Mouse (Mus musculus) myocyte (in vitro differentiated cells): ENCODE measurements around the gene Man2a1. TPM values are rescaled to one million over a fixed set of nuclear protein-coding genes. Genes with fewer than 3 reads are reported as not detected.

Experiments used
- H3K27me3 ChIP-seq: one replicate; pipeline ENCODE4 v1.6.1; 2011; ENCODE audit not compliant: control insufficient read depth, insufficient read depth, insufficient read length
- H3K36me3 ChIP-seq: one replicate; pipeline ENCODE4 v1.6.1; 2011; ENCODE audit not compliant: control insufficient read depth, insufficient read depth
- H3K4me2 ChIP-seq: one replicate; pipeline ENCODE4 v1.6.1; 2011; ENCODE audit warnings: low read depth, control low read depth
- H3K4me3 ChIP-seq: one replicate; pipeline ENCODE4 v1.5.1; 2011; ENCODE audit warnings: mild to moderate bottlenecking, control low read depth, moderate library complexity
- H3K79me2 ChIP-seq: one replicate; pipeline ENCODE4 v1.6.1; 2011; ENCODE audit not compliant: control insufficient read depth, insufficient read depth
- H3ac ChIP-seq: one replicate; pipeline ENCODE4 v1.6.1; 2011; ENCODE audit not compliant: control insufficient read depth, insufficient read length
- CEBPB ChIP-seq: IDR thresholded peaks from 2 replicates; pipeline ENCODE4 v1.6.1; 2011; ENCODE audit warnings: mild to moderate bottlenecking, moderate library complexity; ENCODE audit not compliant: poor library complexity, insufficient read depth, severe bottlenecking
- E2F4 ChIP-seq: IDR thresholded peaks from one replicate; pipeline ENCODE4 v1.6.1; 2011; ENCODE audit warnings: mild to moderate bottlenecking, control low read depth, moderate library complexity; ENCODE audit not compliant: insufficient read depth
- MAX ChIP-seq: IDR thresholded peaks from one replicate; pipeline ENCODE4 v1.6.1; 2011; ENCODE audit warnings: low read depth, mild to moderate bottlenecking, control low read depth
- MYOD1 ChIP-seq, 3 experiments: IDR thresholded peaks; one replicate each; pipeline ENCODE4 v1.6.1; 2011; ENCODE audit warnings: control low read depth in 2 of 3, low read depth in 2 of 3, mild to moderate bottlenecking in 2 of 3, moderate library complexity in 1 of 3; ENCODE audit not compliant: insufficient read length in 2 of 3, control insufficient read depth in 1 of 3
- MYOG ChIP-seq, 3 experiments: IDR thresholded peaks; one replicate each; pipeline ENCODE4 v1.6.1; 2011; ENCODE audit warnings: control low read depth in 2 of 3, low read depth in 2 of 3, mild to moderate bottlenecking in 2 of 3; ENCODE audit not compliant: insufficient read length in 2 of 3, control insufficient read depth in 1 of 3, insufficient read depth in 1 of 3
- POLR2A ChIP-seq: IDR thresholded peaks from one replicate; pipeline ENCODE4 v1.6.1; 2011; ENCODE audit warnings: low read depth, mild to moderate bottlenecking, control low read depth, moderate library complexity; ENCODE audit not compliant: insufficient read length
- POLR2AphosphoS2 ChIP-seq: IDR thresholded peaks from one replicate; pipeline ENCODE4 v1.6.1; 2011; ENCODE audit warnings: low read depth, control low read depth; ENCODE audit not compliant: insufficient read length
- REST ChIP-seq: IDR thresholded peaks from one replicate; pipeline ENCODE4 v1.6.1; 2011; ENCODE audit warnings: mild to moderate bottlenecking, control low read depth, moderate library complexity; ENCODE audit not compliant: insufficient read depth, insufficient read length
- SRF ChIP-seq: IDR thresholded peaks from one replicate; pipeline ENCODE4 v1.6.1; 2011; ENCODE audit warnings: low read depth; ENCODE audit not compliant: control insufficient read depth, insufficient read length
- TCF12 ChIP-seq: IDR thresholded peaks from one replicate; pipeline ENCODE4 v1.6.1; 2011; ENCODE audit warnings: mild to moderate bottlenecking, control low read depth; ENCODE audit not compliant: poor library complexity, insufficient read depth, severe bottlenecking
- TCF3 ChIP-seq: IDR thresholded peaks from one replicate; pipeline ENCODE4 v1.6.1; 2011; ENCODE audit warnings: low read depth, control low read depth; ENCODE audit not compliant: insufficient read length
- USF1 ChIP-seq: IDR thresholded peaks from one replicate; pipeline ENCODE4 v1.6.1; 2011; ENCODE audit warnings: low read depth, mild to moderate bottlenecking, control low read depth, moderate library complexity
- polyA plus RNA-seq: library from polyadenylated mRNA; unstranded; fragments of >200 nt; fragmentation: generic; extraction: Trizol; gene quantifications from one replicate; pipeline ENCODE4 v1.2.1, GENCODE M21; 2012; ENCODE audit warnings: missing spikeins

Man2a1 gene
- polyA plus RNA-seq, 1 experiment: 8.6 TPM

DNA sequence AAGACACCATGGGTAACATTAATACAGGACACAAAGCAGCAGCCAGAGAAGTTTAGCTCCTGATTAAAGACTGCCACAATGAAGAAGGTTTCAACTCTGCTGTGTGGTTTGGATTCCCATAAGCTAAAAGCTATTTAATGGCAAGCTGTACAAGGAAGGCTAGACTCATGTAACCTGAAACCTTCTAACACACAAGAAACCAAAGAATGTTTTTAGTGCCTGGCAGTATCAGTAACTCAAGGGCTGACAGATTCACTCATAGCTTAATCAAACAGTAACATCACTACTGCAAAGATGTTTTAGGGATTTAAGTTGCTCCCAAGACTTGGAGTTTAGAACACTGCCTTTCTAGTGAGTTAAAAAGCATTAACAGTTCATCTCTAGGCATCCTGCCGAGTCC, 137.4 kb downstream of the Man2a1 start:
- Histone ChIP-seq H3K4me3 (no peak overlapping the region), H3K36me3 (peaks cover 48% of the 10 kb centered on the region), H3K79me2 (no peaks in the 10 kb centered on the region), H3ac (no peak overlapping the region), H3K27me3 (no peaks in the 10 kb centered on the region), H3K4me2 (no peak overlapping the region)
- TF ChIP-seq TCF3 (no peak), CEBPB (no peak), USF1 (no peak), E2F4 (no peak), POLR2A (no peak), SRF (no peak), MYOG (IDR thresholded peaks at IDR 0.05; ENCODE audit: control insufficient read depth in 1 of 3, insufficient read depth in 1 of 3, insufficient read length in 2 of 3, low read depth in 2 of 3) (no peak), REST (no peak), MYOD1 (IDR thresholded peaks at IDR 0.05; ENCODE audit: control insufficient read depth in 1 of 3, insufficient read length in 2 of 3, low read depth in 2 of 3) (no peak), POLR2AphosphoS2 (no peak), MAX (no peak), TCF12 (no peak)

DNA sequence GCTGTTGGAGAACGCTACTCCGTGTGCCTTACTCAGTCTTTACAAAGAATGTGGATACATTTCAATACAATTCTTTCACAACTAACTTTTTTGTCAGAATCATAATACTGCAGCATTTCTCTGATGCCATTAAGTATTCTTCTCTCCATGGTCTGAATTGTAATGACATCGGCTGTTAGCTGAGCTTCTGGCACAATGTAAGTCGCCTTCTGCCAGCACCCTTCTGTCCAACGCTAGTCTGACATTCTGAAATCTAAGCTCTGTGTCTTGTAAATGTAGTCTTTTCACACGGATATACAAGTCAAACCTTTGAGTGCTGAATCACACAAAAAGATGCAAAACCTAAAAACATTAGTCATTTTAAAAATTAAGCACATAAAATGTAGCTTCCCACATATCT, 138.6 kb downstream of the Man2a1 start:
- peaks cover 54% of the 10 kb centered on the region for H3K36me3 ChIP-seq
- no peak overlapping the region for H3ac ChIP-seq
- no peak for TF ChIP-seq POLR2A
- no peak for TF ChIP-seq TCF3
- TF ChIP-seq MAX: no peak
- no peak for TF ChIP-seq SRF
- TF ChIP-seq CEBPB: no peak
- TF ChIP-seq MYOD1 (IDR thresholded peaks at IDR 0.05; ENCODE audit: control insufficient read depth in 1 of 3, insufficient read length in 2 of 3, low read depth in 2 of 3): no peak
- TF ChIP-seq MYOG (IDR thresholded peaks at IDR 0.05; ENCODE audit: control insufficient read depth in 1 of 3, insufficient read depth in 1 of 3, insufficient read length in 2 of 3, low read depth in 2 of 3): no peak
- no peak for TF ChIP-seq TCF12
- TF ChIP-seq USF1: no peak
- TF ChIP-seq POLR2AphosphoS2: no peak
- no peak for TF ChIP-seq REST
- TF ChIP-seq E2F4: no peak
- no peaks in the 10 kb centered on the region for H3K79me2 ChIP-seq
- no peak overlapping the region for H3K4me3 ChIP-seq
- H3K4me2 ChIP-seq: no peak overlapping the region
- H3K27me3 ChIP-seq: no peaks in the 10 kb centered on the region

DNA sequence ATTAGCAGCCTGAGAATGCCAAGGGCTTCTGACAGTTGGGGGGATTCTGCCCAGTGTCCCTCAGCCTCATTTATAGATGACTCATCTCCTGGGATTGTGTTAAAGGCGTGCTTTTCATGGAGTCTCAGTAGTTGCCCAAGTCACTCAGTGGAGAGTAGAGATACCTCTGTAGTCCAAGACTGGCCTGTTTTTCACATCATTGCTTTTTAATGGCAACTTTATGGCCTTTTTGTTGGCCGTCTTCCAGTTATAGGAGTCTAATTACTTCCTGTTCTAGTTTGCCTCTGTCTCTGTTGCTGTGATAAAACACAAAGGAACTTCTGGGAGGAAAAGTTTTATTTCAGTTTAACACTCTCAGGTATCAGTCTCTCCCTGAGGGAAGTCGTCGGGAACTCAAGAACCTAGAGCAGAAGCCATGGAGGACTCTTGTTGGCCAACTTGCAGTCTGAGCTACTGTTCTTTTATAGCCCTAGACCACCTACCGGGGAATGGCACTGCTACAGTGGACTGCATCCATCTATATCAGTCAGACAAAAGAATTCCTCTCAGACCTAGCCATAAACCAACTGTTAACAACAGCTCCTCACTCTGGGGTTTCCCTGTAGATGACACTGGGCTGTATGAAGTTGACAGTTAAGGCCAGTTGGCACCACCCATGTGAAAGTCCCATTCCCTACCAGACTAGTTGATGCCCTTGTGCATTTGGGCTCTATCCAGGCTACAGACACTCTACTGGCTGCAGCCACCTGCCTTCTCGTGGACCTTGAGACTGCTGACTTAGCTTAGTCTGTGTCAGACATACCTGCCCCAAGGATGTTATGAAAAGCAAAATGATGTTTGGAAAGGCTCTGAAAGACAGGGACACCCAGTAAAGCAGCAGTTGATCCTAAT, 142.4 kb downstream of the Man2a1 start:
- Histone ChIP-seq H3K4me2 (no peak overlapping the region), H3K36me3 (peaks cover 42% of the 10 kb centered on the region), H3K4me3 (no peak overlapping the region), H3K27me3 (no peaks in the 10 kb centered on the region), H3ac (no peak overlapping the region), H3K79me2 (no peaks in the 10 kb centered on the region)
- TF ChIP-seq MYOD1 (IDR thresholded peaks at IDR 0.05; ENCODE audit: control insufficient read depth in 1 of 3, insufficient read length in 2 of 3, low read depth in 2 of 3): no peak
- TF ChIP-seq MYOG (IDR thresholded peaks at IDR 0.05; ENCODE audit: control insufficient read depth in 1 of 3, insufficient read depth in 1 of 3, insufficient read length in 2 of 3, low read depth in 2 of 3): no peak
- no peak for TF ChIP-seq TCF12
- TF ChIP-seq TCF3: no peak
- no peak for TF ChIP-seq CEBPB
- TF ChIP-seq POLR2A: no peak
- no peak for TF ChIP-seq USF1
- TF ChIP-seq SRF: no peak
- no peak for TF ChIP-seq REST
- TF ChIP-seq POLR2AphosphoS2: no peak
- TF ChIP-seq MAX: no peak
- TF ChIP-seq E2F4: no peak

DNA sequence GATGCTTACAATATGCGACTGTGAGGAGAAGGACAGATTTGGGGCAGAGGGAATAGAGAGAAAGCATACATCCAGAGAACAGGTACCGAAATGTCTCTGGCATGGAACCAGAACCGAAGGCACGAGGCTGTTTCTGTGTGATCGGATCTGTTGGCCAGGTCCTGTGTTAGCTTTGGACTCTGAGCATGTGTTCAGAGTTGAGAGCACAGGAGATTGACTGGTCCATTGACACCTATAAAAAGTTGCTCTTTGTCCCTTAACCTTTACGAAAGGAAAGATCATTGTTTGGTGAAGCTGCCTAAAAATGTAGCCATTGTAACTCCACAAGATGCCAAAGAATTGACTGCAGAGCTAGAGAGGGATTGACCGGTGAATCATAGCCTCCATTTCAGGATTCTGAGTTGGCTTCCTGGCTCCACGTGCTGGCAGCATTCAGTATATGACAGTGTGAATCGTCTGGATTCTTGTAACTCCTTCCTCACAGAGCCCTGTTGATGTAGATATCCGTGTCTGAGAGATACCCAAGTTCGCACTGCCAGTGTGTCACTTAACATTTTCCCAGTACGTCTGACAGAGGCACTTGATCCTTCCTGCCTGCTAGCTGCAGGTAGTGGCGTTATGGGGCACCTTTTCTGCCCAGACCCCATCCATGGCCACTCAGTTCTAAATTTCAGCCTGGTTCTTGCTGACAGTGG, 143.2 kb downstream of the Man2a1 start:
- Histone ChIP-seq H3K4me2 (no peak overlapping the region), H3K79me2 (no peaks in the 10 kb centered on the region), H3K27me3 (no peaks in the 10 kb centered on the region), H3K4me3 (no peak overlapping the region), H3K36me3 (peaks cover 38% of the 10 kb centered on the region), H3ac (no peak overlapping the region)
- no peak for TF ChIP-seq CEBPB
